Mouse (Mus musculus) CH12.LX (cell line): ENCODE data around the gene Klhl5. TPM values are rescaled to one million over a fixed set of nuclear protein-coding genes. Genes with fewer than 3 reads are reported as not detected.

ENCODE experiments used
- DNase-seq: peaks from one replicate; pipeline ENCODE4 v3.0.0-alpha.2; 2013; ENCODE audit errors: extremely low read depth
- H3K27ac ChIP-seq: 2 replicates; pipeline ENCODE4 v1.5.1; 2012; ENCODE audit warnings: low read depth, mild to moderate bottlenecking, control low read depth, moderate library complexity; ENCODE audit not compliant: insufficient read depth
- H3K27me3 ChIP-seq: replicated peaks from 2 replicates; pipeline ENCODE3; 2012; ENCODE audit warnings: inconsistent platforms
- H3K36me3 ChIP-seq, 2 experiments: replicated peaks in 1 of 2; 2 replicates each; pipeline versions ENCODE3 to v1.6.1; 2012; ENCODE audit warnings: inconsistent platforms in 1 of 2, low read length in 1 of 2, mild to moderate bottlenecking in 1 of 2, mixed read lengths in 1 of 2, moderate library complexity in 1 of 2; ENCODE audit not compliant: control insufficient read depth in 1 of 2, insufficient read depth in 1 of 2
- H3K4me1 ChIP-seq, 2 experiments: 2 replicates each; pipeline ENCODE4 v1.6.1; 2012; ENCODE audit warnings: inconsistent platforms in 1 of 2, moderate library complexity in 1 of 2; ENCODE audit not compliant: insufficient read depth in 2 of 2, control insufficient read depth in 1 of 2
- H3K4me2 ChIP-seq: 2 replicates; pipeline ENCODE4 v1.6.1; 2012; ENCODE audit warnings: low read depth, mild to moderate bottlenecking, control low read depth; ENCODE audit not compliant: poor library complexity, insufficient read depth, severe bottlenecking
- H3K4me3 ChIP-seq, 3 experiments: fragments of 150-350 bp in 1 of 3; sonication (generic) in 1 of 3; replicated peaks in 1 of 3; 2 replicates each; pipeline versions ENCODE3 to v1.5.1; 2011 to 2012; ENCODE audit warnings: low read depth in 2 of 3, low read length in 2 of 3, mild to moderate bottlenecking in 2 of 3, moderate library complexity in 2 of 3, control low read depth in 1 of 3, improper control_type of control experiment in 1 of 3, inconsistent platforms in 1 of 3, mixed read lengths in 1 of 3; ENCODE audit not compliant: poor library complexity in 1 of 3
- H3K79me2 ChIP-seq: replicated peaks from 2 replicates; pipeline ENCODE4 v1.6.1; 2012; ENCODE audit warnings: mild to moderate bottlenecking, moderate library complexity; ENCODE audit not compliant: control insufficient read depth, poor library complexity, insufficient read depth, severe bottlenecking; ENCODE audit errors: extremely low read depth
- H3K9ac ChIP-seq: 2 replicates; pipeline ENCODE4 v1.6.1; 2012; ENCODE audit warnings: low read depth, mild to moderate bottlenecking, control low read depth, moderate library complexity; ENCODE audit not compliant: insufficient read depth
- H3K9me3 ChIP-seq: replicated peaks from 2 replicates; pipeline ENCODE3; 2012; ENCODE audit warnings: low read length, inconsistent platforms, mixed read lengths
- BHLHE40 ChIP-seq: IDR thresholded peaks from 2 replicates; pipeline ENCODE4 v1.6.1; 2011; ENCODE audit warnings: mild to moderate bottlenecking, low read depth, low read length, improper control_type of control experiment
- CHD1 ChIP-seq: IDR thresholded peaks from 2 replicates; pipeline ENCODE4 v1.6.1; 2012; ENCODE audit warnings: low read depth, low read length, improper control_type of control experiment, inconsistent platforms
- CHD2 ChIP-seq: IDR thresholded peaks from 2 replicates; pipeline ENCODE4 v1.6.1; 2011; ENCODE audit warnings: low read length, improper control_type of control experiment
- CTCF ChIP-seq, 2 experiments: IDR thresholded peaks in 1 of 2; conservative IDR thresholded peaks in 1 of 2; 2 replicates each; pipeline ENCODE4 v1.5.1; 2011 to 2012; ENCODE audit warnings: low read depth in 2 of 2, low read length in 2 of 2, improper control_type of control experiment in 1 of 2, inconsistent platforms in 1 of 2, mild to moderate bottlenecking in 1 of 2, moderate library complexity in 1 of 2
- EP300 ChIP-seq: IDR thresholded peaks from 2 replicates; pipeline ENCODE4 v1.6.1; 2011; ENCODE audit warnings: low read length, improper control_type of control experiment
- ETS1 ChIP-seq: conservative IDR thresholded peaks from 2 replicates; pipeline ENCODE4 v1.6.1; 2012; ENCODE audit warnings: low read depth, mild to moderate bottlenecking, inconsistent platforms, low read length, improper control_type of control experiment, moderate library complexity
- IRF4 ChIP-seq: IDR thresholded peaks from 2 replicates; pipeline ENCODE4 v1.6.1; 2014; ENCODE audit warnings: low read depth, mild to moderate bottlenecking, inconsistent platforms, low read length, improper control_type of control experiment
- JUN ChIP-seq: IDR thresholded peaks from 2 replicates; pipeline ENCODE4 v1.6.1; 2011; ENCODE audit warnings: low read depth, mild to moderate bottlenecking, low read length, improper control_type of control experiment, moderate library complexity; ENCODE audit not compliant: insufficient read depth
- JUND ChIP-seq: conservative IDR thresholded peaks from 2 replicates; pipeline ENCODE4 v1.6.1; 2011; ENCODE audit warnings: low read depth, low read length, improper control_type of control experiment
- MAFK ChIP-seq: IDR thresholded peaks from 2 replicates; pipeline ENCODE4 v1.6.1; 2011; ENCODE audit warnings: low read length, improper control_type of control experiment; ENCODE audit not compliant: insufficient replicate concordance
- MEF2A ChIP-seq: IDR thresholded peaks from 2 replicates; pipeline ENCODE4 v1.6.1; 2014; ENCODE audit warnings: low read depth, mild to moderate bottlenecking, inconsistent platforms, low read length, improper control_type of control experiment, borderline replicate concordance
- MXI1 ChIP-seq: IDR thresholded peaks from 2 replicates; pipeline ENCODE4 v1.6.1; 2011; ENCODE audit warnings: mild to moderate bottlenecking, low read depth, low read length, improper control_type of control experiment
- PAX5 ChIP-seq: IDR thresholded peaks from 2 replicates; pipeline ENCODE4 v1.6.1; 2012; ENCODE audit warnings: low read length, inconsistent platforms, mixed read lengths
- POLR2AphosphoS2 ChIP-seq: IDR thresholded peaks from 2 replicates; pipeline ENCODE4 v1.6.1; 2011; ENCODE audit warnings: low read depth, low read length, improper control_type of control experiment
- RAD21 ChIP-seq: IDR thresholded peaks from 2 replicates; pipeline ENCODE4 v1.6.1; 2011; ENCODE audit warnings: low read depth, mild to moderate bottlenecking, low read length, improper control_type of control experiment, moderate library complexity
- USF1 ChIP-seq: IDR thresholded peaks from 2 replicates; pipeline ENCODE4 v1.6.1; 2014; ENCODE audit warnings: low read depth, mild to moderate bottlenecking, inconsistent platforms, low read length, improper control_type of control experiment
- ZMIZ1 ChIP-seq: IDR thresholded peaks from 2 replicates; pipeline ENCODE4 v1.6.1; 2012; ENCODE audit warnings: low read depth, mild to moderate bottlenecking, inconsistent platforms, low read length, improper control_type of control experiment
- ZNF384 ChIP-seq: IDR thresholded peaks from 2 replicates; pipeline ENCODE4 v1.6.1; 2012; ENCODE audit warnings: low read depth, low read length, improper control_type of control experiment, inconsistent platforms
- dilution Hi-C: fragments of 300-500 bp; cut with MboI; formaldehyde crosslinking; loops from 2 replicates; pipeline ENCODE4 v1.14.3; 2020; ENCODE audit warnings: low sequenced_read_pairs; ENCODE audit not compliant: extremely low pct_unique_long_range_greater_than_20kb, extremely low pct_ligation_motif_present
- in situ Hi-C: fragments of 300-500 bp; cut with MboI; formaldehyde crosslinking; loops from 3 replicates; pipeline ENCODE4 v1.14.3; 2019; ENCODE audit warnings: low sequenced_read_pairs, low pct_ligation_motif_present, low pct_unique_long_range_greater_than_20kb, mixed read lengths
- polyA plus RNA-seq: library from polyadenylated mRNA; unstranded; fragments of >175 nt; gene quantifications from 2 replicates; pipeline ENCODE4 v1.2.1, GENCODE M21; 2012; ENCODE audit warnings: low read depth; ENCODE audit not compliant: insufficient read length
- total RNA-seq, 2 experiments: library from RNA; depleted of rRNA; stranded (reverse); fragments of 300-350 nt in 1 of 2; fragments of >200 nt in 1 of 2; gene quantifications; 2 replicates each; pipeline ENCODE4 v1.2.3; 2012 to 2014

Gene Klhl5
- total and polyA plus RNA-seq, 3 experiments: 20.6 to 31.7 (median 23.2) TPM

DNA sequence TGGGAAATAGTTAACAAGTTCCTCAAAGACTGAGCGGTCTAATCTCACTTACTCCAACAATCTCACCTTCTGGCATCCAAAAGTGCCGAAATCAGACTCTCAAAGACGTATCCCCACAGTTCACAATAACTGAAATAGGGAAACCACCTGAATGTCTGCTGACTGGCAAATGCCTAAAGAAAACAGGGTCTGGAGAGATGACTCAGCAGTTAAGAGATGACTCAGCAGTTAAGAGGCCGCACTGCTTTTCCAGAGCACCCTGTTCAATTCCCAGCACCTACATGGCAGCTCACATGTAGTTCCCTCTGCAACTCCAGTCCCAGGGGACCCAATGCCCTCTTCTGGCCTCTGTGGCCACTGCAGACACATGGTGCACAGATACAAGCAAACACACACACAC lies 29.3 kb upstream of the Klhl5 start:
- in situ Hi-C loops (no loop called here), dilution Hi-C loops (no loop called here)
- peaks cover 5 to 45% of the 10 kb centered on the region in 2 experiments for H3K4me1 ChIP-seq
- no peak overlapping the region for H3K27ac ChIP-seq
- H3K9me3 ChIP-seq: no peaks in the 10 kb centered on the region
- H3K9ac ChIP-seq: no peak overlapping the region
- peaks cover 21 to 77% of the 10 kb centered on the region in 2 experiments for H3K36me3 ChIP-seq
- TF ChIP-seq PAX5 (no peak), JUN (peak; percentile 87), JUND (peak; percentile 95), CHD2 (0 out of 2 replicates have a peak, but pooled peaks have one; percentile 26), ZMIZ1 (no peak), IRF4 (peak; percentile 95), CTCF (conservative IDR thresholded peaks at IDR 0.05 in 1 of 2, IDR thresholded peaks at IDR 0.05 in 1 of 2; ENCODE audit: low read depth in 2 of 2, low read length in 2 of 2) (no peak), BHLHE40 (peak; percentile 82), MEF2A (peak; percentile 58; the same call in 1 of the 2 replicates), EP300 (peak; percentile 82), MAFK (peak; percentile 98), ETS1 (peak; percentile 85), POLR2AphosphoS2 (no peak)
- no peaks in the 10 kb centered on the region for H3K79me2 ChIP-seq
- H3K4me3 ChIP-seq: no peak overlapping the region
- no peaks in the 10 kb centered on the region for H3K27me3 ChIP-seq
- DNase-seq: peak; percentile 85
- no peak overlapping the region for H3K4me2 ChIP-seq

DNA sequence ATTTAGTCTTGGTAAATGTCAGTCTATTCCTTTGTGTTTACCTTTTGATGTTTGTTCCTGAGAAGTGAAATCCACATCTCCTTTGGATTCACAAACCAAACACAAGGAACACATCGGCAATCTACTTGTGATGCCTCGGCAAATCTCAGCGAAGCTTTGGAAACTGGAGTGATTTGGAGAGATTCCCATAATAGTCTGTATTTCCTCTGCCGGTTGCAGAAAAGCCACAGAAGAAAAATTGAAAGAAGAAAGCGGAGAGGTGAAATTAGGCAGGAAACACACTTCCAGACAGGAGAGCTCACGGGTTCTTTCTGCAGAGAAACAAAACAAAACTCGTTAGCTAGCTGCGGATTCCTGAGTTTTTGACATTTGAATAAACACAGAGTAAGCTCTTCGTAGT lies 27.5 kb upstream of the Klhl5 start:
- H3K27ac ChIP-seq: no peak overlapping the region
- H3K79me2 ChIP-seq: 0 out of 2 replicates have a peak, but pooled peaks cover 2% of the 10 kb centered on the region
- no peak overlapping the region for H3K4me3 ChIP-seq
- no peak overlapping the region for H3K9ac ChIP-seq
- TF ChIP-seq MXI1 (no peak), ZNF384 (no peak), CHD1 (no peak), CHD2 (no peak), USF1 (no peak), RAD21 (no peak)
- in situ Hi-C loops (no loop called here), dilution Hi-C loops (no loop called here)
- H3K27me3 ChIP-seq: no peaks in the 10 kb centered on the region
- peaks cover 3 to 46% of the 10 kb centered on the region in 2 experiments for H3K4me1 ChIP-seq
- H3K9me3 ChIP-seq: no peaks in the 10 kb centered on the region
- no peak overlapping the region for H3K4me2 ChIP-seq
- H3K36me3 ChIP-seq: peaks cover 13 to 60% of the 10 kb centered on the region in 2 experiments
- DNase-seq: no peak
